Mouse (Mus musculus): ENCODE data around the gene Cklf.
"Not testable (repeated sequence)": the region's sequence is repeated elsewhere in the genome, so short reads cannot be mapped to it uniquely, and the experiment has no call there.

Cklf gene

DNA sequence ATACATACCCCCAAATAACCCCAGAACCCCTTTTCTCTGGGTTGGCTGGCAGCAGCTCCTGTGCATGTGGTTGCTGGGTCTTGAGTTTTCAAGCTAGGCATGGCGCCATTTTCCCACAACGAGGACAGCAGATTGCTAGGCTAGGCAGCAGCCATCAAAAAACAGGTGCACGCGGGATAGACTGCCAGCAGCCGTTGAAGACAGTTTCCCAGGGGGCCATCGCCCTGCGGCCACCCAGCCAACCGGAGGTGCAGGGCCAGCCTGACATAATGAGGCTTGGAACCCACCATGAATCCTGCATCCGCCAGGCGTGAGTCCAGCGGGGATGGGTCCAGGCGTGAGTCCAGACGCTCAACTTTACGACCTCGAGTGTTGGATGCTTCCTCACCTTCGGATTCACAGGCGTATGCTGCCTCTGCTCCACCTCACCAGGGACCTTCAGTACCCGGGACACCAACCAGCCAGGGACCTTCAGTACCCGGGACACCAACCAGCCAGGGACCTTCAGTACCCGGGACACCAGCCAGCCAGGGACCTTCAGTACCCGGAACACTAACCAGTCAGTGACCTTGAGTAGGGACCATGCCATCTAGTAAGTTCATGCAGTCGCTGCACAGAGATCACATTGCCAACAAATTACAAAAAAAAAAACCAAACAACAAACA, 13.7 kb downstream of the Cklf start:
- DNase-seq (ENCODE audit: inconsistent ontology term), result not testable (repeated sequence)

DNA sequence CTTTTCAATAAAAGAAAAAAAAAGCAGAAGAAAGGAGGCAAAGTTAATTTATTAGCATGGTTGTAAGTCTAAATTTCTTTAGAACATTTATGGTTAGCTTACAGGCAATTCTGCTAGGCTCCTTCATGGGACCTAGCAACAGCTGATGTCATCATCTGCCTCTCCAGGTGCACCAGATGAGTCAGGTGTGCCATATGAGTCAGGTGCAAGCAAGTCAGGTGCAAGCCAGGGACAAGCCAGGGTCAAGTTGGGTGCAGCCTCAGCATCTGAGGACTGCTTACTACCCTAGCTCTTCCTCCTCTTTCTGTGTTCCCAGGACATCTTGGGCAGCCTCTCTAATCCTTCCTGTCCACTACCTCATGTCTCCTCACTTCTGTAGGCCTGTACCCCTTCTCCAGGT, 17.7 kb downstream of the Cklf start:
- no peak for DNase-seq (ENCODE audit: inconsistent ontology term)

DNA sequence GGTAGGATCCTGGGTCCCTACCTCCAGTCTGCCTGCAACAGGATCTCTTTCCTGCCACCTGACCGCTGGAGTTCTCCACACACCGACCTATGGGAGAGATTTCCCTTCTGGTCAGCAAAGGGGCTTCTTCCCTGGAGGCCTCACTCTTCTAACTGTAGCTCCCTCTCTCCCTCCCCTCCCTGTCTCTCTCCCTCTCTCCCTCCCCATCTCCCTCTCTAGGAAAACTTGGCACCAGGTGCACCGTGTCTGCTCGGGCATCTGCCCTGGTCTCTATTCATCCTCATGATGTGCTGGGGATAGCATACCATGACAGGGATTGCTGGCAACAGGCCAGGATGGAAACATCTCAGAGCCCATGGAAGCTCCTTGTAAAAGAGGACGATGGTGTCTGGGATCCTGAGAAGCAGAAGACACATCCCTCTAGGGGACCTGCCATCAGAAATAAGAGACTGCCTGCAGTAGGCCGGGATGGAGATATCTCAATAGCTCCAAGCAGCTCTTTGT, 18.3 kb downstream of the Cklf start:
- no peak for DNase-seq (ENCODE audit: inconsistent ontology term)

DNA sequence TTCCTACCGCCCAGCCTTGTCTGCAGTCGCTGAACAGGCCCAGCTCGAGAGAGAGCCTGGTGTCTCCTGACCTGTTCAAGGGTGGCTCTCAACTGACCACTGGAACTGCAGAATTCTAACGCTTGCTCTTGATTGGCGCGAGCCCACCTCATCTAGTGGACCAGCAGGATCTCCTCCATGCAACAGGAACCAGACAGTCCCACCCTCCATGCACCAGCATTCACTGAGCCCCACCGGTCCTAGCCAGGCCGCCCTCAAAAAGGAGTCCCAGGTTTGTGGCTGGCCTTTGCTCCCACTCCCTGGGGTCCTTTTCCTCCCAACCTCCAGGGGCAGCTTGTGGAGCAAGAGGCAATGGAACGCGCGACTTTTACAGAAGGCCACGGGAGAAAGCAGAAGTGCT, 42.4 kb downstream of the Cklf start, which contains the start of gene Cmtm2a:
Gene Cmtm2a, minus strand, starts transcription at position 101 of the 400 bp plus-strand sequence.
- DNase-seq (ENCODE audit: inconsistent ontology term), result not testable (repeated sequence)

DNA sequence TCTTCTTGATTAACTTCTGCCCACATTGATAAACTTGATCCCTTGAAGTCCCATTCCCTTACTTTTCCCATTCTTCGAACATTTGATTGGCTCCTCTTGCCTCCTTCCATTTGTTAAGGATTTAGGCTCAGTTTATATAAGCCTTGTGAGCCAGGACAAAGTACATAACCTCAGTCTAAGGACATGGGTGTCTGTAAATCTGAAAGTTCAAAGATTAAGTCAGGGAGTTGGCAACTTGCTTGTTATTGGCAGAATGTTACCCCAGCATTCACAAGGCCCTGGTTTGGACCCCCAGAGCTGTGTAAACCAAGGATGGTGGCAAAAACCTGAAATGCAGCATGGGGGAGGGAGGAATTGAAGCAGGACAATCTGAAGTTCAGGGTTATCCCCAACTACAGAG, 43.7 kb downstream of the Cklf start:
- no peak for DNase-seq (ENCODE audit: inconsistent ontology term)

DNA sequence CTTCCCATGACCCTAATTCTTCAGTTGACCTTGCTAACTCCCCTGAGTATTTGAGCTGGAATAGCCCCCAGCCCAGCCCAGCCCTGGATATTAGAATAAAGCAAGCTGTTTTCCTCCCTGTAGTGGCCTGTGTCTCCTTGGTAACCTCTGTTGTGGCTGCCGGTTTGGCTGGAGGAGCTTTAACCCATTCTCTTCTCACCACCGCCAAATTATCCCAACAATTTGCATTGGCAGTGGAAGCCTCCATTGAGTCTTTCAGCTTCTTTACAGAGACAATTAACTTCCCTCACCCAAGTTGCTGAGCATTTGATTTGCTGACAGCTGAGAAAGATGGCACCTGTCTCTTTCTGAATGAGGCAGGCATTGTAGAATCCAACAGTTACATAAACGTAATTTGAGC, 50.9 kb downstream of the Cklf start:
- DNase-seq (ENCODE audit: inconsistent ontology term), result peak; percentile 84

DNA sequence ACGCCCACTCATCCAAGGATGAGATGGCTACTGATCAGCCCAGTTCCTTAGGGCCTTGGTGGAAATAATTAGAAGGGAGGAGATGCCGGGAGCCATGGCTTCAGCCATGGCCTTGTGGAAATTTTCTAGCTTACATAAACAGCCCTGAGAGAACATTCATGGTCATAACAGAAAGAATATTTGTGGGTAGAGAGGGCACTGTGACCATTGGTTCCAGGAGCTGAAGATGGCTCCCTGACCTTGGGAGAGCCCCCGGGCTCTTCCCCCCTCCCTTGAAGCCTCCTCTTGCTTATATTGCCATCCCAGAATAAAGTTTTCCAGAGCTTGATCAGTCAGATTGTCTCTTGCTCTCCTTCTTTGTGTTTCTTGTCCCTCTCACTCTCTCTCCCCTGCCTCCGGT, 51.9 kb downstream of the Cklf start:
- not testable (repeated sequence) for DNase-seq (ENCODE audit: inconsistent ontology term)

DNA sequence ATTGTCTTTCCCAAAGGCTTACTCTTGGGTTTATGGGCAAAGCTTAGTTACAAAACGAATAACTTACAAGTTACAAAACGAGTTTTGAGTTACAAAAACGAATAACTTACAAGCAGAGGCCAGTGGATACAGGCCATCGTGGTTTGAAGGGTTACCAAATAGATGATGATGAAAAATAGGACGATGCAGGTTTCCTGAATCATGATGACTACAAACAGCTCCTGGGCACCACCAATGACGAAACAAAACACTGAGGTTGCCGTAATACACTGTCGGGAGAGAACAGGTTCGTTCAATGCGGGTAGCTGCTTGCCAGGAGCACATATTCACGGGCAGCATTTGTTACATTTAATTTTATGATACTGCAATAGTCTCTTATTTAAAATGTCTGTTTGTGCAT, 54.3 kb downstream of the Cklf start:
- no peak for DNase-seq (ENCODE audit: inconsistent ontology term)

DNA sequence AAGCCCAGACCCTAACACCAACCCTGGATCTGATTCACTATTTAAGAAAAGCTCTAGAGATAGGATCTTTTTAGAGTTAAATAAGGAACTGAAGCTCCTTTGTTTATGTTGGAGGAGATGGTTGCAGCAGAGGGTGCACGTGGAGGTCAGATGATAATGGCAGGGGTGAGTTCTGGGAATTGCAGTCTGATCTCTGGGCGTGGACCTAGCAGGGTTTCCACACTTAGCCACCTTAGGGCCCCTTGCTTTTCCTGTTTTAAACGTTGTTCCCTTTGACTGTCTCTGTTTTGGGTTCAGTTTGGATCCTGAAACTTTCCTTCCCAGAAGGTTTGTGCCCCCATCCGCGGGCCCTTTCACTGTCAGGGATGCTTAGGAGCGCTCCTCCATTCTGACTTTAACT, 57.7 kb downstream of the Cklf start:
- not testable (repeated sequence) for DNase-seq (ENCODE audit: inconsistent ontology term)

DNA sequence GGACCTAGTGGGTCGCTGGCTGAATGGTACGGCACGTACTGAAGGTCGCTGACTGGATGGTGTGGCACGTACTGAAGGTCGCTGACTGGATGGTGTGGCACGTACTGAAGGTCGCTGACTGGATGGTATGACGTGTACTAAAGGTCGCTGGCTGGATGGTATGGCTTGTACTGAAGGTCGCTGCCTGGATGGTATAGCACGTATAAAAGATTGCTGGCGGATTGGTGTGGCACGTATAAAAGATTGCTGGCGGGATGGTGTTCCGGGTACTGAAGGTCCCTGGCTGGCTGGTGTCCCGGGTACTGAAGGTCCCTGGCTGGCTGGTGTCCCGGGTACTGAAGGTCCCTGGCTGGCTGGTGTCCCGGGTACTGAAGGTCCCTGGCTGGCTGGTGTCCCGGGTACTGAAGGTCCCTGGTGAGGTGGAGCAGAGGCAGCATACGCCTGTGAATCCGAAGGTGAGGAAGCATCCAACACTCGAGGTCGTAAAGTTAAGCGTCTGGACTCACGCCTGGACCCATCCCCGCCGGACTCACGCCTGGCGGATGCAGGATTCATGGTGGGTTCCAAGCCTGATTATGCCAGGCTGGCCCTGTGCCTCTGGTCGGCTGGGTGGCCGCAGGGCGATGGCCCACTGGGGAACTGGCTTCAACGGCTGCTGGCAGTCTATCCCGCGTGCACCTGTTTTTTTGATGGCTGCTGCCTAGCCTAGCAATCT, 58.9 kb downstream of the Cklf start, which contains the start of the genes Gm45711 and Cmtm1:
Gene Gm45711, minus strand, starts transcription at position 641 of the 715 bp plus-strand sequence.
Gene Cmtm1, minus strand, starts transcription at position 705 of the 715 bp plus-strand sequence.
- not testable (repeated sequence) for DNase-seq (ENCODE audit: inconsistent ontology term)

DNA sequence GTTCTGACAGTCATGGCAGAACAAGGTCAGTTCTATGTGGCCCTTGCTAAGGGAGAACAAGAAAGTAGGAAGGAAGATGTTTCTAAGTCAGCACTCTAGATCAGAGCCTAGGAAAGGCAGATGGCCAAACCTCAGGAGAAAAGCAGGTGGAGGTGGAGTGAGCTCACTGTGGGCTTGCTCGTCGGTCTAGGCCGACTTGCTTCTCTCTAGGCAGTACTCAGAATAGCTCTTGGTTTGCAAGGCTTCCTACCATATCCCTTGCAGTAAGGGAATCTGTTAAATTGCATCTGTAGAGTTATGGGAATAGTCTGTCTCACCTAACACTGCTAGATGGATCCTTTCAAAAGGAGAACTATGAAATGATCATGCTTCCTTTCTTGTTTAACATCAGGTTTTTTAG, 61.4 kb downstream of the Cklf start:
- DNase-seq (ENCODE audit: inconsistent ontology term), result not testable (repeated sequence)

DNA sequence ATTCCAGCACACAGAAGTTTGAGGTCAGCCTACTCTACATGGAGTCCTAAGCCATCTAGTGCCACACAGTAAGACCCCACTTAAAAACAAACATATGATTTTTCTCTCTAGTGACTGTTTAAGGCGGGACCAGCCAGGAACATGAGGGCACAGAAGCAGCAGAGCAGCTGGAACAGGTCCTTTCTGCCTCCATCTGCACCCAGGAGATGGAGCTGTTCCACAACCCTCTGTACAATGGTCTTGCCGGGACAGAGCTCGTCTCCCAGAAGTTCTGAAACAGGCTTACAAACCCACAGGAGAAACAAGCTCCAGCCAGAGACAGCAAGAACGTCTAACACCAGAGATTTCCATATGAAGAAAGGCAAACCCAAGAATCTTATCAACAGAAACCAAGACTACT, 62.6 kb downstream of the Cklf start:
- no peak for DNase-seq (ENCODE audit: inconsistent ontology term)
